Mouse (Mus musculus) mouse trophoblast stem cell (cell line): ENCODE measurements around the gene Tmem266.

ENCODE experiments used
- in situ Hi-C, 2 experiments: fragments of 300-500 bp; cut with MseI, MboI; formaldehyde crosslinking; loops; 2 replicates in 1 of 2; 3 replicates in 1 of 2; pipeline ENCODE4 v1.15.1; 2025

Gene Tmem266

GRCm38 (mm10) chr9:55326515-55327233 is at the start of gene Tmem266, which contains the start of gene Nrg4:
Gene Tmem266 (plus strand): TSS chr9:55326913.
Gene Nrg4 (minus strand): TSS chr9:55326844.
- in situ Hi-C loops = no loop called here

GRCm38 (mm10) chr9:55277562-55277961 is 49.2 kb upstream of the Tmem266 start:
- in situ Hi-C loops = no loop called here

DNA sequence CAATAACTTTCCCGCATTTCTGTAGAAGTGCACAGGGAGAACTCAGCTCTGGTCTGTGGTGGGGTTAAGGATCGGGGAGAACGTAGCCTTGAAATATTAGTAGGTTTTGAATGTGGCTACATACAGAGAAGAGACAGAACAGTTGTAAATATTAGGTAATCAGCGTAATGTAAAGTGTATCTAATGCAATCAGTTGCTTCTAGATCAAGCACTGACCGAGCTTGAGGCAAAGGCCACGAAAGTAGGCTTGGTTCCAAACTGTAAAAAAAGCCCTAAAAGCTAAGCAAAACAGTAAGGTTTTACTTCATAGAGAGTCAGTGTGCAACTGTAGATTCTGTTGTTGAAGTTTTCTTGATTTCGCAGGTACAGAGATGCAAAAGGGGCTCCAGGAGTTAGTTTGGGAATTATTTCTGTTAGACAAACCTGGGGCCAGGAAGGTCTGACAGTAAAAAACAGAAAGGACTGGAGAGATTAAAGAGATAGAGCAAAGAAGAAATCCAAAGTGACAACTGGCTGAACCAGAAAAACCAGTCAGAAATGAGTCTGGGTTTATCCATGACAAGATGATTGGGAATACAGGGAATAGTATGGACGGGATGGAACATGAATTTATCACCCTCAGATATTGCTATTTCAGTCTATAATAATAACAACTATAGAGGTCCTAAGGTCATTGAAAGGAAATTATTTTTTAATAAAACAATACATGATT is 47.4 kb upstream of the Tmem266 start:
- in situ Hi-C loops = no loop called here

DNA sequence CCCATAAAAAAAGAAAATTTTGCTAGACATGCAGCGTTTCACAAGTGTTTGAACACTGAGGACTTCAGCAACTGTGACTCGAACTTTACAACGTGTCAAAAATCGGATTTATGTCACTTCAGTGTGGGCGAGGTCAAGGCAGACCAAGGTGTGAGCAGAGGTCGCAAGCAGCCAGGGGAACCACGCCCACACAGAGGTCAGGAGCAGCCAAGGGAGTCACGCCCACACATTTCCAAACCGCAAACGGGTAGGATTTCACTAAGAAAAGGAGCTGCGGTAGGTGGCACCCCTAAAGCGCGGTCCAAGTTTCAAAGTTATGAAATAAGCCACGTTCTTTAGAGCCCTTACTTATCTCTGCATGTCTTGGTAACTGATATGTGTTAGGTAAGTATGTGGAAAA is 43.2 kb upstream of the Tmem266 start:
- in situ Hi-C loops = no loop called here

- in situ Hi-C loops = no loop called here
These were observed 41.5 kb upstream of the Tmem266 start for GRCm38 (mm10) chr9:55285197-55285596.

GRCm38 (mm10) chr9:55289475-55290198 is 37.1 kb upstream of the Tmem266 start:
- in situ Hi-C loops = no loop called here

GRCm38 (mm10) chr9:55291966-55292365 is 34.7 kb upstream of the Tmem266 start:
- in situ Hi-C loops = no loop called here

- in situ Hi-C loops = no loop called here
These were observed 30.5 kb upstream of the Tmem266 start for GRCm38 (mm10) chr9:55296221-55296620.

- in situ Hi-C loops = no loop called here
These were observed 19.6 kb upstream of the Tmem266 start for GRCm38 (mm10) chr9:55307066-55307465.

- in situ Hi-C loops = no loop called here
These were observed 19.2 kb upstream of the Tmem266 start for GRCm38 (mm10) chr9:55307557-55307956.

GRCm38 (mm10) chr9:55308455-55308854 is 18.3 kb upstream of the Tmem266 start:
- in situ Hi-C loops = no loop called here

DNA sequence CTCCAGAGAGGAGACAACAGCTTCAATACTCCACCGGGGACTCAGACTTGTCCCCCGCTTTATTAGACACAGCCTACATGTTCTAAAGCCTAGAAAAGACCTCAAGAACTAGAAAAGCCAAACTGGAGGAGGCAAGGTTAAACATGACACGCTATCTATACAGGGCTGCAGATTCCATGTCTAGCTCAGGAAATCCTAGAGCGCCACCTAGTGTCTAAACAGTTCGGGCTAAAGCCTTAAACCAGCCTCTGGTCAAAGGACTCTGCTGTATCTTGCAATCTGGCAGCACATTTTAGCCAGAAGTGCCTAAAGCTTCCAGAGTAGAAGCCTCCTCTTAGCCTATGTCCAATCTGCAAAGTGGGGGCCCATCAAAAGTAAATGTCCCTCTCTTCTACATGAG is 15.2 kb upstream of the Tmem266 start:
- in situ Hi-C loops = no loop called here

- in situ Hi-C loops = no loop called here
These were observed 13.0 kb upstream of the Tmem266 start for GRCm38 (mm10) chr9:55313619-55314261.

GRCm38 (mm10) chr9:55322641-55323040 is 4.1 kb upstream of the Tmem266 start:
- in situ Hi-C loops = no loop called here

- in situ Hi-C loops = no loop called here
These were observed 2.6 kb upstream of the Tmem266 start for GRCm38 (mm10) chr9:55324085-55324484.

GRCm38 (mm10) chr9:55324516-55324915 is 2.2 kb upstream of the Tmem266 start:
- in situ Hi-C loops = no loop called here

- in situ Hi-C loops = no loop called here
These were observed 1.7 kb upstream of the Tmem266 start for GRCm38 (mm10) chr9:55325061-55325460.

DNA sequence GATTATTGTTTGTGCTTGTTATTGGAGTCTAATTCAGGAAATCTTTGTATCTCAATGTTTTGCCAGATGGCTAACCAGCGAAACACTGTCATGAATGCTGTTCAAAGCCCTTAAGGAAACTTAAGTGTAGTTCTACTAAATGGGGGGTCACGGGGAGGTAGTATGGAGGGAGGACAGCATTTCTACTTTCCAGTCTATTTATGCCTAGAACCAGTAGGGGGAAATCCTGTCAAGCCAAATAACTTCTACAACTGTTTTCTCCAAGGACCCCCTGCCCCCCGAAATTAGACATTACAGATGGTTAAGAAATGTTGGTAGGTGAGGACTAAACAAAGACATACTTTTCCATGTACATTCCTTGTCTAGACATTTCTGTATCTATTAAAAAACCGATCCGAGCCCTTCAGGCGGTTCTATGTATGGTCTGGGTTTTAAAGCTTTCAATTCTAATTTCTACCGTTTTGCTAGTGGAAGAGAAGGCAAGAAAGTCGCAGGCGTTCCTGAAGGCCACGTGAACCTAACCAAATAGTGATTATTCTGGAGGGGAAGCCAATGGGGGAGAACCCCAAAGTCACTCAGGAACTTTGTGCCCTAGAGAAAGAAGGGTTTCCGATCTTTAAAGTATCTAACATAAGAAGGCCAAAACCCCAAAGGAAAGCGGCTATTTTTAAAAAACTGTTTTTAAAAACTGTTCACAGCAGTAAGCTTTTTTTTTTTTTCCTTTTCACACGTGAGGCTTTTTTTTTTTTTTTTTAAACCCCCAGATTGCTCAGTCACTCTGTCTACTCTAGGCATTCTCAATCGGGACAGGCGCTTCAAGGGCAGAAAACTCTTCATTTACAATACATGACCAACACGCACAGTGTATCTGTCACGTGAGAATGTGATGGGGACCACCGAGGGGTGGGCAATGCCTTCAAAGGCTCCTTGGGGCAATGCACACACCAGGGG is 874 bp upstream of the Tmem266 start:
- in situ Hi-C loops = no loop called here

GRCm38 (mm10) chr9:55327234-55327615 is 512 bp downstream of the Tmem266 start:
- in situ Hi-C loops = no loop called here

- in situ Hi-C loops = no loop called here
These were observed 1.6 kb downstream of the Tmem266 start for GRCm38 (mm10) chr9:55328151-55328918.
